Comparison of ENCODE assay signal across 21 mouse cellular contexts in genomic region chr9:62008360-62008759, GRCm38 (mm10). TPM values are rescaled to one million over a fixed set of nuclear protein-coding genes. Genes with fewer than 3 reads are reported as not detected.
DNase-seq lines count a peak whose midpoint lies in the region; ATAC-seq and TF ChIP-seq lines count a peak whose summit lies in the region.
"Had no signal": no experiment of that assay in that cellular context is flagged by ENCODE, and none has a peak within 500 bp of the region (broad histone marks: within the 10 kb centered on the region; RNA-seq: fewer than 3 reads in every experiment).

No protein-coding gene starts in this region.

- DNase-seq in gastrocnemius, adult 2 months, result peak; percentile 5
- no peak for DNase-seq in gastrocnemius, postnatal 14 days
- DNase-seq in left cerebral cortex, adult 8-10 months (ENCODE audit: low spot score in 2 of 2), result no peak
- DNase-seq in gastrocnemius, postnatal 36 days, result no peak
- no peak for DNase-seq in cerebellum, adult 2 months
- DNase-seq: cerebellum, postnatal 10 days; heart, postnatal 36 days; layer of hippocampus, adult 9-11 months; right cerebral cortex, postnatal 4 days; thymus, postnatal 14 days had no signal

- WGBS in intestine, postnatal 0 days, result 28% methylated on average over 5 of the region's 5 CpGs
- WGBS in kidney, embryonic 16.5 days, result 54% methylated on average over 5 of the region's 5 CpGs
- 35% methylated on average over 5 of the region's 5 CpGs for WGBS in small intestine, adult 2 months
- WGBS in cerebellum, adult 2 months, result 86% methylated on average over 5 of the region's 5 CpGs

- H3K4me2 ChIP-seq in intestine, postnatal 0 days (replicated peaks; ENCODE audit: low read depth), result peak overlapping the region; percentile 18; the same call in 1 of the 2 replicates
- H3K4me2 ChIP-seq in kidney, embryonic 16.5 days (replicated peaks; ENCODE audit: low read depth, low read length), result no peak overlapping the region
- H3K4me2 ChIP-seq: embryonic facial prominence, embryonic 15.5 days; heart, embryonic 12.5 days; limb, embryonic 13.5 days; midbrain, embryonic 12.5 days; neural tube, embryonic 13.5 days had no signal

- peak; percentile 91 for ATAC-seq in intestine, postnatal 0 days
- peak; percentile 92 for ATAC-seq in kidney, embryonic 16.5 days (ENCODE audit: low FRiP score, low TSS enrichment)
- ATAC-seq: CD4-positive, CD25-positive, alpha-beta regulatory T cell, adult 4 months; hindbrain, embryonic 16.5 days had no signal

- H3K27ac ChIP-seq in gastrocnemius, adult 2 months, result no peak overlapping the region
- H3K27ac ChIP-seq in intestine, postnatal 0 days (ENCODE audit: low read depth, low read length), result no peak overlapping the region
- peak overlapping the region; percentile 54 for H3K27ac ChIP-seq in kidney, embryonic 16.5 days (ENCODE audit: low read length)
- peak overlapping the region; percentile 8; the same call in 1 of the 2 replicates for H3K27ac ChIP-seq in small intestine, adult 2 months (ENCODE audit: insufficient read depth, low read depth, low read length)
- H3K27ac ChIP-seq in cerebellum, adult 2 months (ENCODE audit: insufficient read depth, low read length), result no peak overlapping the region
- H3K27ac ChIP-seq: embryonic facial prominence, embryonic 15.5 days; limb, embryonic 13.5 days; midbrain, embryonic 12.5 days; neural tube, embryonic 13.5 days had no signal

- no peak overlapping the region for H3K9ac ChIP-seq in intestine, postnatal 0 days (ENCODE audit: low read depth, low read length)
- no peak overlapping the region for H3K9ac ChIP-seq in kidney, embryonic 16.5 days (replicated peaks; ENCODE audit: low read length)
- H3K9ac ChIP-seq: embryonic facial prominence, embryonic 15.5 days; heart, embryonic 12.5 days; limb, embryonic 13.5 days; midbrain, embryonic 12.5 days; neural tube, embryonic 13.5 days had no signal

- no peak for TF ChIP-seq POLR2A in small intestine, adult 2 months (IDR thresholded peaks at IDR 0.05; ENCODE audit: low read depth, low read length)
- TF ChIP-seq POLR2A in cerebellum, adult 2 months (IDR thresholded peaks at IDR 0.05; ENCODE audit: borderline replicate concordance, insufficient read depth, low read length), result no peak

- no peak overlapping the region for H3K4me3 ChIP-seq in gastrocnemius, adult 2 months
- no peak overlapping the region for H3K4me3 ChIP-seq in intestine, postnatal 0 days (ENCODE audit: low read depth, low read length)
- H3K4me3 ChIP-seq in kidney, embryonic 16.5 days (ENCODE audit: low read length), result no peak overlapping the region
- H3K4me3 ChIP-seq in small intestine, adult 2 months (ENCODE audit: low read depth, low read length), result no peak overlapping the region
- no peak overlapping the region for H3K4me3 ChIP-seq in cerebellum, adult 2 months (replicated peaks; ENCODE audit: insufficient read depth, low read depth, low read length)
- H3K4me3 ChIP-seq: embryonic facial prominence, embryonic 15.5 days; heart, embryonic 12.5 days; limb, embryonic 13.5 days; midbrain, embryonic 12.5 days; neural tube, embryonic 13.5 days had no signal

- no peak for TF ChIP-seq CTCF in gastrocnemius, adult 2 months (IDR thresholded peaks at IDR 0.05)
- no peak for TF ChIP-seq CTCF in intestine, postnatal 0 days (IDR thresholded peaks at IDR 0.05; ENCODE audit: low read depth)
- no peak for TF ChIP-seq CTCF in small intestine, adult 2 months (IDR thresholded peaks at IDR 0.05; ENCODE audit: extremely low read depth, insufficient read length, insufficient replicate concordance, low read depth, low read length)
- no peak for TF ChIP-seq CTCF in cerebellum, adult 2 months (IDR thresholded peaks at IDR 0.05; ENCODE audit: borderline replicate concordance, insufficient read depth, low read depth, low read length)

- peaks cover 5% of the 10 kb centered on the region; the same call in 1 of the 2 replicates for H3K4me1 ChIP-seq in intestine, postnatal 0 days (replicated peaks; ENCODE audit: control insufficient read depth, insufficient read depth, low read length)
- peaks cover 19% of the 10 kb centered on the region for H3K4me1 ChIP-seq in kidney, embryonic 16.5 days (ENCODE audit: insufficient read depth, low read length)
- peaks cover 18% of the 10 kb centered on the region for H3K4me1 ChIP-seq in small intestine, adult 2 months (ENCODE audit: control insufficient read depth, insufficient read depth, insufficient read length, low read length)
- H3K4me1 ChIP-seq in cerebellum, adult 2 months (ENCODE audit: control insufficient read depth, insufficient read depth, low read length), result no peaks in the 10 kb centered on the region

- H3K9me3 ChIP-seq in intestine, postnatal 0 days (ENCODE audit: control insufficient read depth), result no peaks in the 10 kb centered on the region
- H3K9me3 ChIP-seq in kidney, embryonic 16.5 days (ENCODE audit: low read length), result no peaks in the 10 kb centered on the region
- H3K9me3 ChIP-seq: embryonic facial prominence, embryonic 15.5 days; G1E; heart, embryonic 12.5 days; limb, embryonic 13.5 days; midbrain, embryonic 12.5 days; neural tube, embryonic 13.5 days had no signal

- intact Hi-C loops in gastrocnemius, adult 2 months (cut with DNase I), result no loop called here
- intact Hi-C loops in gastrocnemius, postnatal 14 days (cut with DNase I; ENCODE audit: low total_unique reads), result no loop called here
- intact Hi-C loops in gastrocnemius, postnatal 36 days (cut with DNase I), result no loop called here

- peaks cover 4% of the 10 kb centered on the region; the same call in 1 of the 2 replicates for H3K27me3 ChIP-seq in intestine, postnatal 0 days (replicated peaks; ENCODE audit: control insufficient read depth, insufficient read depth, low read length)
- no peaks in the 10 kb centered on the region for H3K27me3 ChIP-seq in kidney, embryonic 16.5 days (ENCODE audit: insufficient read depth, low read length)
- no peaks in the 10 kb centered on the region for H3K27me3 ChIP-seq in small intestine, adult 2 months (ENCODE audit: control insufficient read depth, insufficient read depth, low read length)
- no peaks in the 10 kb centered on the region for H3K27me3 ChIP-seq in cerebellum, adult 2 months (ENCODE audit: control insufficient read depth, insufficient read depth, low read length)
- H3K27me3 ChIP-seq: embryonic facial prominence, embryonic 15.5 days; limb, embryonic 13.5 days; neural tube, embryonic 13.5 days had no signal

- no peaks in the 10 kb centered on the region for H3K36me3 ChIP-seq in intestine, postnatal 0 days (ENCODE audit: control insufficient read depth, insufficient read depth)
- no peaks in the 10 kb centered on the region for H3K36me3 ChIP-seq in kidney, embryonic 16.5 days (ENCODE audit: insufficient read depth, low read length)
- no peaks in the 10 kb centered on the region for H3K36me3 ChIP-seq in small intestine, adult 2 months (ENCODE audit: control insufficient read depth, insufficient read depth, low read length)
- H3K36me3 ChIP-seq: embryonic facial prominence, embryonic 15.5 days; G1E; heart, embryonic 12.5 days; limb, embryonic 13.5 days; midbrain, embryonic 12.5 days; neural tube, embryonic 13.5 days had no signal

RNA-seq across cellular contexts. Expression of gene Paqr5, which starts 18.3 kb away (rescaled TPM):
- not detected for total RNA-seq in gastrocnemius, adult 2 months (2021)
- under 1 TPM in 1 of 2 experiments, not detected in 1; 0.12 TPM for total RNA-seq in gastrocnemius, postnatal 14 days (2021)
- 2.1 and 5.1 TPM in 2 replicates for polyA plus RNA-seq in intestine, postnatal 0 days (2015; fragmentation: Nextera tagmentation; extraction: Ambion mirVana)
- 50.4 and 53.4 TPM in 2 replicates for polyA plus RNA-seq in kidney, embryonic 16.5 days (2015; fragmentation: Nextera tagmentation; extraction: Ambion mirVana)
- polyA plus RNA-seq in small intestine, adult 2 months (2012; rRNA removed), result 3.3 and 21.8 TPM in 2 replicates
- total RNA-seq in left cerebral cortex, adult 8-10 months (2022), result 1 to 10 TPM; 3.8 to 5.7 (median 5.2) TPM
- total RNA-seq in gastrocnemius, postnatal 36 days (2021), result not detected
- 5.5 and 5.7 TPM in 2 replicates for polyA plus RNA-seq in cerebellum, adult 2 months (2012; rRNA removed)
- total RNA-seq: heart, postnatal 36 days had no signal
- polyA plus RNA-seq: G1E had no signal

Comparison
In these comparisons a context has a peak if more than half of its experiments do, and no peak if none do; other contexts are left out.
1. H3K27ac ChIP-seq: peak in kidney, embryonic 16.5 days (single experiment) and small intestine, adult 2 months (single experiment); none in gastrocnemius, adult 2 months (single experiment), intestine, postnatal 0 days (single experiment) and cerebellum, adult 2 months (single experiment).
2. RNA of gene Paqr5, which starts 18.3 kb away (total RNA-seq): 3.8 to 5.7 TPM in left cerebral cortex, adult 8-10 months; 0.12 TPM in gastrocnemius, postnatal 14 days, not detected in gastrocnemius, adult 2 months and not detected in gastrocnemius, postnatal 36 days; every median in the first group is over 4 times any median in the second.